Mouse (Mus musculus) thymus, postnatal 36 days (tissue): ENCODE measurements at regions not wholly inside any gene's neighbourhood (a gene's known extent, or its start where the extent isn't known, plus 50 kb on each side); places are given as distances from the start of the nearest gene placed in this dataset.

Experiments
- DNase-seq, 2 experiments: peaks; one replicate each; pipeline ENCODE4 v3.0.0; 2022; ENCODE audit warnings: mixed read lengths in 2 of 2

DNA sequence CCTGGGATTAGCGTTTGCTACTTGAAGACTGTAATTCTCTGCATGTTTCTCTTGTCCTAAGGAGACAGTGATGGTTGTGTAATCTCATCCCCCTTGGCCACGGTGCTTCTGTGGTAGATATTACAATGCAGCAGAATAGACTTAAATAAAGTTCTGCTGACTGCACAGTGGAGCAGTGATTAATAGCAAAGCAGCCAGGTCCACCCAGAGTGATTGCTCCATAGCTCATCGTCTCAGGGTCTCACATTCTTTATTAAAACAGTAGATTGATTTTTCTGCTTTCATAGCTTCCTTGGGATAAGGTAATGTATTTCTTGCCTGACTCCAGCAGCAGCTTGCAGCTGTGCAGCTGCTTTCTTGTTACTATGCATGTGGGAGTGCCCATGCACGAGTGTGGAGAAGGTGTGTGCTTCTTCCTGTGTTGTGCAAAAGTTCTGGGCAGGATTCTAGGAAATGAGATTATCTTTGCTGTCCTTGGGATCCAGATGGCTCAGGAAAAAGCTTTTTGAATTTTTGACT lies 169.9 kb upstream of the Plppr1 start:
- no peak for DNase-seq

DNA sequence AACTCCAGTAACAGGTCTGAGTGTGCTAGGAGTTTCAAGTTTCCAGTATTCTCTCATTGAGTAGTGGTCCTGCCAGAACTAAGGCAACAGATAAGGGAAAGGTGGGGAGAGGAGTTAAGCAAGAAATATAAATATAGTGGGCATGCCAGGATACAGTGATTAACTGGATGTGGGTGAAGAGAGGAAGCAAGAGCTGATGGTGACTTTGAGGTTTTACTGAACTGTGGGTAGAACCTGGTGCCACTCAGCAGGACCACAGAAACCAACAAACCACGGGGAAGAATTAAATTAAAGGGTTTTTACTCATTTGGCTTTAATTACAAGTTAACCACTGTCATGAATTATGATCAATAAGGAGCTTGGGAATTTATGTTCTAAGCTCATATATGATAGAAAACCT lies 154.5 kb upstream of the Plppr1 start:
- DNase-seq: no peak

DNA sequence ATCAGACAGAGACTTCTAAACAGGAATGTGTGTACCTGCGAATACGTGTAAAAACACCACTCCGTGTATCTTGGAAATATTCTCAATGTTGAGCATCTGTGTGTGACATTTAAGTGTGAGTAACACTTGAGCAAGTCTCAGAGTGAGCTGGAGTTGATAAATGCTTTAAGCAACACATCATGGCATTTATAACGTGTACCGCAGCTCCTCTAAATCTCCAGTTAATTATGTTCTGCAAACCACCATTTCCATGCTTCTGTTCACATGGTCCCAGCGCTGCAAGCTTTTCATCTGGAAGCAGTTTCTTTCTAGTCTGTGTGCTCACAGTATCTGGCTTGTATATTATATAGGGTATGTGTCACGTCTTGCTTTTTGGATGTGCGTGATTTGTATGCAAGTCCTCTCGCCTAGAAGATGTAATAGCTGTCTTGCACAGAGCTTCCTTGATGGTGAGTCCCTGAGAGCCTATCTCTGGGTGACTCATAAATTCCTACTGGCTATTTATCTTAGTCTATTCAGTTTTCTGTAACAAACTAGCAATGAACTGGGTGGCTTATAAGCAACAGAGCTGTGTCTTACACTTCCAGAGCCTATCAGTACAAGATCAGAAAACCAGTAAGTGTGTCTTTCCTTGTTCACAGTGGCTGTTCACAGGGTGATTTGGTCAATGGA lies 153.7 kb upstream of the Plppr1 start:
- no peak for DNase-seq

DNA sequence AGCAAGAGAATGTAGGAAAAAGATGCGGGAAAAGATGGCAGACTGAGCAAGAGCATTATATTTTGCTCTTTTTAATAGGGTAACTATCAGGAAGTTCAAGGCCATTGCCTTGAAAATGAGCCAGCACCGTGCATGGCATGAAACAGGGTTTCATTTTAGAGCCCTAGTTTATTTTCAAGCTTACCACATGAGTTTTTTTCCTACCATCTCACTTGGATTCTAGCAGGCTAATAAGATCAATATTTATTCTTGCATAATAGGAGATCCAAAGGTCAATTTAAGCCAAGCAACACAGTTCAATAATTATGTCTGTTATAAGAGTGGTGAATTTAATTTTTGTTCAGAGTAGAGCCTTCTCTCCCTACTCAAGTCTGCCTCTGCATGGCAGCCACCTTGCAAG lies 149.9 kb upstream of the Plppr1 start:
- DNase-seq: no peak

DNA sequence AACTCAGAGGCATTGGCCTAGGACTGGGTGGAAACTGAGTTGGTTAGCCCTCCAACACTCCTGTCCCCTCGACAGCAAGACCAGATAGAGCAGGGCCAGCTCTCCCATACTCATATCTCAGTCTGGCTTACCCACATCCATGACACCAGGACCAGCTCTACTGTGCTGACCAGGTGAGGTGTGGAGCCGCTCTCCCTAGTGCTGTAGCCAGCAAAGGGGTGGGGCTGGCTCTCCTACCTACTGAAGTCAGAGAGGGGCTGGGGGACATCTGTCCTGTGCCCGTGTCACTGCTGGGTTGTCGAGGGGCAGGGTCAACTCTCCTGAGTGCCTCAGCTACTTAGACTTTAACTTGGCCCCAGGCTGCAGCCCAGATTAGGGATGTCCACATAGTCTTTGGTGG lies 145.8 kb upstream of the Plppr1 start:
- DNase-seq: no peak

DNA sequence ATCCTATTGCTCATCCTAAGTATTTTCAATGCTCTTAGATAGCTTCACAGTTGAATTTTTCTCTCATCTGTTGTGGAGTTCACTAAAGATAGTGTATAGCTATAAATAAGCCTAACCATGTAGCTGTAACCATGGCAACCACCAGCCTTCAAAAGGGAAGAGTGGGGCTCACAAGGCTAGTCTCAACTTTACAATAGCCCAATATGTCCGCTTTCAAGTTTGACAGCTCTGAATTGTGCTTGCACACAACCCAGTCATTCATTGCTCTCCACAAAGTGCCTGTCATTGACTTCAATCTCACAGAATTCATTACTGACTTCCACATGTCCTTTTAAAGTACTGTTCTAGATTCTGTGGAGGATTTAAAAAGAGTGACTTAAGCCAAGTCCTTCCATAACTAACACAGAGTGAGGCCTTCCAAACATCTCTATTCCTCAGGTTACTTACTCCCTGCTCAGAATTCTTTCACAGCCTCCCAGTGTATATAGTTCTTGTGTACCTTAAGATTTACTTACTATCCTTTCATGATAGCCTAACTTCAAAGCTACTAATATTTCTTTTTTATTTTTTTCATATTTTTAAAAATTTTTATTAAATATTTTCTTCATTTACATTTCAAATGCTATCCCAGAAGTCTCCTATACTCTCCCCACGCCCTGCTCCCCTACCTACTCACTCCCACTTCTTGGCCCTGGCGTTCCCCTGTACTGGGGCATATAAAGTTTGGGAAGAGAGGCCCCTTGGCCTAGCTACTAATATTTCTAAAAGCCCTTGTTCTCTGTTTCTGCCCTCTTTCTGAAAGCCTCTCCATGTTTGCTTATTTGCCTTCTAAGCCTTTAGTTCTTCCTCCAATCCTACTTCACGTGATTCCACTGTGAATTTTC lies 134.3 kb upstream of the Plppr1 start:
- DNase-seq: no peak

DNA sequence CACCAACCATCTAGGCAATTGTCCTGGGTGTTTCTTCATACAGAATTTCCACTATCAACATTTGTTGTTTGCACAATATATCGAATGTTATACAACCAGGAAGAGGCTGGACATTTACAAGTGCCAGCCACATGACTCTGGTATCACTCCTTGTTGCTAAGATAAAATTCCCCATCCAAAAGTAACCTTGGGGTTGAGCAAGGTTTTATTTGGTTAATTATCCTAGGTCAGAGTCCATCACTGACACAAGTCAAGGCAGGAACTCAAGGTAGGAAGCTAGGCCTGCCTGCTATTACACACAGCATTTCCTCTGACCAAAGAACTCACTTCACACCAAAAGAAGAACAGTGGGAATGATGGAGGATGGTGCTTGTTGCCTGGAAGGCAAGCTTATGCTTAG lies 120.7 kb upstream of the Plppr1 start:
- DNase-seq: no peak

DNA sequence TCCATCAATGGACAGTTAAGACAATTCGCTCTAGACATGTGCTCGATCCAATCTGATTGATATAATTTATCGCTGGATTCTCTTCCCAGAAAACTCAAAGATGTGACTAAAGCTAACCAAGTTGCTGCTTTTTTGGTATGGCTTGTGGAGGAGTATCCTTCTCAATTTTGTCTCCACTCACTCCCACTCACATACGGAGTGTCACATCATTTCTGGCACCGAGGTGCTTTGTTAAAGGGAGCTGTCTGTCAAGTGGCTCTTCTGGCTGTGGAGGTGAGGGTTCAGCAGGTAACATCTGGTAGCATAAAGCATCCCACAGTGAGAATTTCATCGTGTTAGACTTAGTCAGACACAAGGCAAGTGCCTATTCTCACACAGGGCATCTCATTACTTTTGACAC lies 120.2 kb upstream of the Plppr1 start:
- DNase-seq: no peak

DNA sequence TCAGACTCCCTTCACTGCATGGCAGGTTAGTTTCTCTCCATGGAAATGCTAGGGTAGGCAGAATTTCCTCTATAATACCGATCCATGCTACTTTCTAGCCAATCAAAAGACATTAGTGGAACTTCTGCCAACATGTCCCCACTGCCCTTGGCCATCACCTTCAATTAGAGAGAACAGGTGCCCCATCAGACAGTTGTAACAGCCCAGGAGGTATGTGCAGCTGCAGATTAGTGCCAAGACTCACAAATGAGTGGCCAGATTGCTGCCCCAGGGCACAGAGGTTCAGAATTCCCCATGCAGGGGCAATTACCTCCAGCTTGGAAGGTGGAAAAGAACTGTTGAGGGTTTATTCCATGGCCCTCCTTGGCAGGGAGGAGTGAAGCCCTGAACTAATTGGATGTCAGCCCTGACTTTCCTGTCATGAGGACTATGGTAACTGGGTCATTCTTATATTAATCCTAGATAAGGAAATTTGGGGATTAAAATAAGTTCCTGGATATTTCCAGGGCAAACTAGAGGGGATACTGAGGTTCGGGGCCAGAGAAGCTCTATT lies 113.7 kb upstream of the Plppr1 start:
- DNase-seq: no peak

DNA sequence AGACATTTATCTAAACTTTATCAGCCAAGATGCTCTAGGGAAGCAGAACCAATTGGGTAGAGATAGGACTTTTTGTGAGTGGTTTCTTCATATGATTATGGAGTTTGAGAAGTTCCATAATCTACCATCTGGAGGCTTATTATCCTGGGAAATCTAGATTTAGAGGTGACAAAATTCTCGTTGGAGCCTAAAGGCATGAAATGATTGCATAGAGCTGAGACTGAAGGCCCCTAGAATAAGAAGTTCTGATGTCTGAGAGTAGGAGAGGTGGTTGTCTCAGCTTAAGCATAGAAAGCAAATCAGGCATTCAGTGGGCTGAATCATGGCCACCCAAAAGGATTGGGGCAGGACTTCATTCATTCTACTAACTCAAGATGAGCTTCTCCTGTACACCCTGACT lies 106.1 kb upstream of the Plppr1 start:
- no peak for DNase-seq

DNA sequence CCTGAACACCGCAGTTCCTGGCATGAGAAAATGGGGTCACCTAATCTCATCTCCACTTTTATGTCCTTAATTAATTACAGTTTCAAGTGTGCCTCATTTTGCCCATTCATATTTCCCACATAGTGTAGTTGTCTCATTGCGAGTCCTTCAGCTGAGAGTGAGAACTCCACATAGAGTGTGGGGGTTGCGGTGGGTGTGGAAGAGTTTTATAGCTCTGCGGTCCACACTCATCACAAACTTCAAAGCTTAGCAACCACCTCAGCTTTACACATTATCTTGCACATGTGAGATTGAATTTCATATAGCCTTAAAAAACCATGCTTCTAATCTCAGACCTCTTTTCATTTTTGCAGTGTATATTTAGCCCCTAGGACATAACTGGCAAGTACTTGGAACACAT lies 83.3 kb upstream of the Plppr1 start:
- no peak for DNase-seq

DNA sequence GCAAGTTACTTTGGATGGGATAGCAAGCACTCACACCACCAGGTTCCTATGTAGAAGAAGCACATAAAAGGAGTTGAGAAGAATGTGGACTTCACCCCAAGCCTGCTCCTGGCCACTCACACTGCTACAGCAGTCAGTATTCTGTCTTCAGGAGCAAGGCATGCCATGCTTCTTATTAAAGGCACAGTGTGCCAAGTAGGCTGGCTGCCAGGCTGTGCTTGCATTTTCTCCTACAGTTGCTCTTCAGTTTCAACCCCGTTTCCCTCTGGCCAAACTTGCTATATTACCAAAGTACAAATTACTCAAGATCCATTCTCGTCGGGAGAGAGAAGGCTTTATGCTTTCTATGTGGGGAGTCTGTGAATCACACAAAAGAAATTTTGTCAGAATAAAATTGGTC lies 67.1 kb upstream of the Plppr1 start:
- no peak for DNase-seq
